In the genomic region with DNA sequence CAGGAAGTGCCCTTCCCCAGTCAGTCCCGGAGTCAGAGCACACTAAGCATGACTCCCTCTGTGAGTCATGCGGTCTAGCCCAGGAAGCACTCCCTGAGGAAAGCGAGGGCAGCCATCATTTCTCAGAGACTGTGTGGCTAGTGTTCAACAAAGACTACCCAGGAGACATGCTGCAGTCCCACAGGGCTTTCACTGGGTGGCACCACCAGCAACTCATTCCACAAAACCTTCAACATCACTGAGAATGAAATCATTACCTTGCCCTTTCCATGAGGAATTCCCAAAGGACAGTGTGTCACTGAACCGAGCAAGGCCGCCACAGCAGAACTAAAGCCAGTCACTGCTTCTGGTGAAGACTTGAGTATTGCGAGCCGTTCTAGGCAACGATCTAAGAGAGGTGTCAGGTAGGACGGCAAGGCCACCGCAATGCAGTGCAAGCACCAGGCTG, we compare ENCODE assay signal across 9 mouse cellular contexts. TPM values are rescaled to one million over a fixed set of nuclear protein-coding genes. Genes with fewer than 3 reads are reported as not detected.
A peak's percentile ranks its signal among the peaks of the same experiment; 100 is the strongest.
DNase-seq lines count a peak whose midpoint lies in the region; ATAC-seq and TF ChIP-seq lines count a peak whose summit lies in the region.
"Had no signal": no experiment of that assay in that cellular context is flagged by ENCODE, and none has a peak within 500 bp of the region (broad histone marks: within the 10 kb centered on the region; RNA-seq: fewer than 3 reads in every experiment).

No protein-coding gene starts in this region.

- no peaks in the 10 kb centered on the region for H3K27me3 ChIP-seq in C2C12 (ENCODE audit: control insufficient read depth, insufficient read depth, insufficient read length)

- H3K4me1 ChIP-seq in cortical plate, adult 2 months (ENCODE audit: control insufficient read depth, insufficient read depth, low read length), result no peaks in the 10 kb centered on the region; the same call in 1 of the 2 replicates

- intact Hi-C loops in left cerebral cortex, adult 2 months (cut with DNase I), result no loop called here
- intact Hi-C loops in left cerebral cortex, postnatal 4 days (cut with DNase I), result no loop called here

- H3K79me2 ChIP-seq in C2C12 (ENCODE audit: control insufficient read depth, insufficient read depth), result no peaks in the 10 kb centered on the region

- TF ChIP-seq POLR2A in cortical plate, adult 2 months (IDR thresholded peaks at IDR 0.05; ENCODE audit: extremely low read depth, insufficient read depth, low read length), result no peak

- ATAC-seq in frontal cortex, adult (ENCODE audit: low TSS enrichment), result peak; percentile 97

- no peak for DNase-seq in frontal cortex, postnatal 14 days (ENCODE audit: low spot score in 2 of 2)
- DNase-seq in left cerebral cortex, adult 2 months (ENCODE audit: extremely low spot score in 1 of 2, low spot score in 2 of 2), result no peak
- DNase-seq in left cerebral cortex, postnatal 4 days, result no peak
- no peak for DNase-seq in urinary bladder, postnatal 14 days (ENCODE audit: low spot score)
- DNase-seq in thymus, postnatal 10 days (ENCODE audit: low spot score in 2 of 2), result no peak
- DNase-seq: gastrocnemius, postnatal 10 days had no signal

- peaks cover 64% of the 10 kb centered on the region for H3K36me3 ChIP-seq in C2C12 (ENCODE audit: control insufficient read depth, insufficient read depth)

- H3ac ChIP-seq in C2C12 (ENCODE audit: control insufficient read depth, insufficient read length, low read depth), result peak overlapping the region; percentile 2

- TF ChIP-seq CTCF in left cerebral cortex, adult 2 months (IDR thresholded peaks at IDR 0.05), result peak; percentile 49
- no peak for TF ChIP-seq CTCF in C2C12 (IDR thresholded peaks at IDR 0.05; ENCODE audit: control insufficient read depth, insufficient read depth, insufficient read length)
- peak; percentile 37 for TF ChIP-seq CTCF in cortical plate, adult 2 months (IDR thresholded peaks at IDR 0.05; ENCODE audit: extremely low read depth, insufficient read depth, low read length)

- no peak overlapping the region for H3K27ac ChIP-seq in left cerebral cortex, adult 2 months
- no peak overlapping the region for H3K27ac ChIP-seq in cortical plate, adult 2 months (ENCODE audit: insufficient read depth, low read length)

- H3K79me3 ChIP-seq in C2C12 (ENCODE audit: low read depth), result no peaks in the 10 kb centered on the region

- no peak overlapping the region for H3K4me3 ChIP-seq in left cerebral cortex, adult 2 months
- no peak overlapping the region for H3K4me3 ChIP-seq in C2C12 (ENCODE audit: insufficient read depth, poor library complexity, severe bottlenecking)
- no peak overlapping the region for H3K4me3 ChIP-seq in cortical plate, adult 2 months (ENCODE audit: insufficient read depth, low read length)

TF ChIP-seq in C2C12, 6 proteins besides CTCF, POLR2A, EP300 and RAD21:
- TF ChIP-seq CEBPB (IDR thresholded peaks at IDR 0.05; ENCODE audit: low read depth) (no peak), FOSL1 (IDR thresholded peaks at IDR 0.05; ENCODE audit: insufficient read depth, low read length, poor library complexity, severe bottlenecking) (peak; percentile 99), MYOG (IDR thresholded peaks at IDR 0.05; ENCODE audit: control insufficient read depth, extremely low read depth, insufficient read length) (no peak), USF1 (IDR thresholded peaks at IDR 0.05; ENCODE audit: low read depth) (no peak), MAX (IDR thresholded peaks at IDR 0.05) (peak; percentile 67), MYOD1 (IDR thresholded peaks at IDR 0.05; ENCODE audit: control insufficient read depth, insufficient read length, low read depth) (peak; percentile 7)

RNA-seq across cellular contexts. Expression of gene Heatr5a, which starts 23.6 kb away (rescaled TPM):
- 1 to 10 TPM; 7.5 to 8.9 TPM for total RNA-seq in left cerebral cortex, adult 2 months (2021)
- 10 to 100 TPM; 16.9 to 20.1 TPM for total RNA-seq in left cerebral cortex, postnatal 4 days (2021)
- 14.3 TPM for polyA plus RNA-seq in C2C12 (2012; fragmentation: generic; extraction: Trizol)
- polyA plus RNA-seq in cortical plate, adult 2 months (2012; rRNA removed), result 6.3 and 8.2 TPM in 2 replicates

RNA-seq across cellular contexts. Expression of gene Dtd2, which starts 58.8 kb away (rescaled TPM):
- 10 to 100 TPM in 1 of 2 experiments, 1 to 10 TPM in 1; 8.5 to 12.2 TPM for total RNA-seq in left cerebral cortex, adult 2 months (2021)
- total RNA-seq in left cerebral cortex, postnatal 4 days (2021), result 10 to 100 TPM in 1 of 2 experiments, 1 to 10 TPM in 1; 8.0 to 10.1 TPM
- polyA plus RNA-seq in C2C12 (2012; fragmentation: generic; extraction: Trizol), result 12.4 TPM
- polyA plus RNA-seq in cortical plate, adult 2 months (2012; rRNA removed), result 11.7 and 12.4 TPM in 2 replicates
